Mouse (Mus musculus) neutrophil, adult 83 days (primary cell): Measurements from ENCODE around the gene Rexo1. TPM values are rescaled to one million over a fixed set of nuclear protein-coding genes. Genes with fewer than 3 reads are reported as not detected.

Source experiments
- total RNA-seq, 2 experiments: library from RNA; stranded (reverse); gene quantifications; one replicate each; pipeline ENCODE4 v1.2.4; 2023

Gene Rexo1
- 10 to 100 TPM; 55.9 to 56.9 TPM for total RNA-seq

GRCm38 (mm10) chr10:80561116-80561944 lies at the start of gene Rexo1:
TSS of gene Rexo1 (minus strand) at chr10:80561560.

GRCm38 (mm10) chr10:80605721-80606120 lies 44.4 kb upstream of the Rexo1 start, which contains the start of gene Gm49322:
TSS of gene Gm49322 (plus strand) at chr10:80606021.

GRCm38 (mm10) chr10:80602698-80603325 lies 41.5 kb upstream of the Rexo1 start, which contains the start of the genes Scamp4 and Adat3:
TSS of gene Scamp4 (plus strand) at chr10:80602872.
TSS of gene Adat3 (plus strand) at chr10:80602880.

GRCm38 (mm10) chr10:80589879-80590854 lies 28.8 kb upstream of the Rexo1 start, which contains the start of gene Abhd17a:
TSS of gene Abhd17a (minus strand) at chr10:80590341.

GRCm38 (mm10) chr10:80577195-80578130 lies 16.1 kb upstream of the Rexo1 start, which contains the start of gene Klf16:
TSS of gene Klf16 (minus strand) at chr10:80577321.

GRCm38 (mm10) chr10:80538710-80539394 lies 22.5 kb downstream of the Rexo1 start, which contains the start of gene Atp8b3:
TSS of gene Atp8b3 (minus strand) at chr10:80539124.

GRCm38 (mm10) chr10:80494732-80495131 lies 66.6 kb downstream of the Rexo1 start, which contains the start of gene Onecut3:
TSS of gene Onecut3 (plus strand) at chr10:80494835.

Other genes with a start within 250 kb of the Rexo1 start
- gene 2310011J03Rik, start 241.0 kb downstream of the Rexo1 start, total RNA-seq, result 10 to 100 TPM; 21.5 to 26.4 TPM
- gene Pcsk4, start 232.1 kb downstream of the Rexo1 start, total RNA-seq, result under 1 TPM in 1 of 2 experiments, not detected in 1; 0.66 TPM
- 1 to 10 TPM; 3.3 to 3.6 TPM for gene Reep6, start 231.6 kb downstream of the Rexo1 start, total RNA-seq
- under 1 TPM; 0.53 to 0.55 TPM for gene Adamtsl5, start 213.1 kb downstream of the Rexo1 start, total RNA-seq
- gene Plk5, start 205.1 kb downstream of the Rexo1 start, total RNA-seq, result not detected
- 1 to 10 TPM; 3.3 to 4.2 TPM for gene Mex3d, start 173.9 kb downstream of the Rexo1 start, total RNA-seq
- 10 to 100 TPM; 41.9 to 49.5 TPM for gene Mbd3, start 162.0 kb downstream of the Rexo1 start, total RNA-seq
- 100 to 1,000 TPM; 101 to 112 TPM for gene Uqcr11, start 154.7 kb downstream of the Rexo1 start, total RNA-seq
- gene Tcf3, start 127.9 kb downstream of the Rexo1 start, total RNA-seq, result 10 to 100 TPM; 50.5 to 63.1 TPM
- gene Onecut3, start 66.7 kb downstream of the Rexo1 start, total RNA-seq, result not detected
- under 1 TPM; 0.11 TPM for gene Atp8b3, start 22.4 kb downstream of the Rexo1 start, total RNA-seq
- 10 to 100 TPM in 1 of 2 experiments, 1 to 10 TPM in 1; 8.4 to 10.7 TPM for gene Klf16, start 15.8 kb upstream of the Rexo1 start, total RNA-seq
- 10 to 100 TPM; 40.9 to 44.3 TPM for gene Abhd17a, start 28.8 kb upstream of the Rexo1 start, total RNA-seq
- 10 to 100 TPM; 11.1 to 12.5 TPM for gene Scamp4, start 41.3 kb upstream of the Rexo1 start, total RNA-seq
- 1 to 10 TPM; 1.3 to 2.9 TPM for gene Adat3, start 41.3 kb upstream of the Rexo1 start, total RNA-seq
- under 1 TPM; 0.29 to 0.70 TPM for gene Gm49322, start 44.5 kb upstream of the Rexo1 start, total RNA-seq
- gene Csnk1g2, start 61.3 kb upstream of the Rexo1 start, total RNA-seq, result 100 to 1,000 TPM in 1 of 2 experiments, 10 to 100 TPM in 1; 96.3 to 120 TPM
- gene Btbd2, start 95.5 kb upstream of the Rexo1 start, total RNA-seq, result 10 to 100 TPM; 19.2 to 23.8 TPM
- gene Mknk2, start 116.6 kb upstream of the Rexo1 start, total RNA-seq, result 100 to 1,000 TPM; 187 to 191 TPM
- gene Mob3a, start 140.4 kb upstream of the Rexo1 start, total RNA-seq, result 100 to 1,000 TPM; 124 TPM
- gene Izumo4, start 140.6 kb upstream of the Rexo1 start, total RNA-seq, result 1 to 10 TPM; 8.5 to 10.0 TPM
- gene Ap3d1, start 180.7 kb upstream of the Rexo1 start, total RNA-seq, result 10 to 100 TPM; 91.5 to 95.8 TPM
- gene Dot1l, start 193.6 kb upstream of the Rexo1 start, total RNA-seq, result 10 to 100 TPM; 30.9 to 33.4 TPM
- gene Sf3a2, start 236.6 kb upstream of the Rexo1 start, total RNA-seq, result 10 to 100 TPM; 44.1 to 48.2 TPM
- 10 to 100 TPM; 70.8 to 77.6 TPM for gene Plekhj1, start 237.1 kb upstream of the Rexo1 start, total RNA-seq
- gene Amh, start 243.7 kb upstream of the Rexo1 start, total RNA-seq, result 1 to 10 TPM in 1 of 2 experiments, under 1 TPM in 1; 0.94 to 1.1 TPM